Mouse (Mus musculus): Measurements from ENCODE around the gene 9230112D13Rik.

DNA sequence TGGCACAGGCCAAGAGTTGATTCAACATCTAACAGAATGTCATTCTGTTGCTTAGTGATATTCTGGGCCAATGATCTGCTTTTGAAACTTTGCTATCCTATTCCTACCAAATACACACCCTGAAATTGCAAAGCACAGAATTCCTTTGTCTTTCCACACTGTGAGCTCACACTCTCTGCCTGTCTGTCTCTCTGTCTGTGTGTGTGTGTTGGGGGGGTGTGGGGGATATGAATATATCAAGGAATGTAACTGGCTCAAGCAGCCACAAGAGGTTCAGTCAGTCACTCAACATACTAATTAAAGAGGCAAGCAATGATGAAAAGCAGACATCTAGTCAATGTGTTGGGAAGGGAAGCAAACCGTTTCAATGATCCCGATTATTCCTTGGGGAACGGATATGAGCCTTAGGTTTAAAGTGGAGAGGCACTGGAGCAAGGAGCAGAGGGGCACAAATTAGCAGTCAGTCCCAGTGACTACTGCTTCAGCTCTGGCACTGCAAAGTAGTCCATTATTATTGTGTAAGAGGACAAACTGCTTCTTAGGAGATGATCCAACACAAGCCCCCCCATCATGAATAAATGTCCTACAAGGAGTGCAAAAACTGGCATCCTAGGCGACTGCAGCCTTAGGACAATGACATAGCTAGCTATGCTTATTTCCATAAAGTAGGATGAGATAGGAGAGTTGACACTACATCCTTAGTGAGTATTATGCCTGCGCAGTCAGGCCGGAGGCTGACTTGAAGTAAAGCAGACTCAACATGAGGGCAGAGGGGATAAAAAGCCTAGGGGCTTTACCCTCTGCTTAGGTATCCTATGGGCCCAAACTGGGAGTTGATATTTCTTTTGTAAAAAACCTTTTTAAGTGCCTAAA, 38.9 kb downstream of the 9230112D13Rik start:
- no peak for TF ChIP-seq CTCF (IDR thresholded peaks at IDR 0.05; ENCODE audit: control insufficient read depth, insufficient read depth, low read length)
- no peak for TF ChIP-seq POLR2A (IDR thresholded peaks at IDR 0.05; ENCODE audit: borderline replicate concordance, control insufficient read depth, low read depth, low read length)

Data from bone marrow, adult 2 months (tissue).